Mouse (Mus musculus) thymus, adult 2 months (tissue): ENCODE data around the gene Hgfac. TPM values are rescaled to one million over a fixed set of nuclear protein-coding genes. Genes with fewer than 3 reads are reported as not detected.

Experiments used
- DNase-seq: peaks from one replicate; pipeline ENCODE4 v3.0.0; 2021
- H3K27ac ChIP-seq: fragments of 200-500 bp; 2 replicates; pipeline ENCODE4 v1.5.1; 2012; ENCODE audit warnings: low read length, control low read depth; ENCODE audit not compliant: control insufficient read depth, insufficient read depth
- H3K27me3 ChIP-seq: fragments of 200-500 bp; 2 replicates; pipeline ENCODE4 v1.6.1; 2012; ENCODE audit warnings: mild to moderate bottlenecking, low read length, moderate library complexity, mixed read lengths; ENCODE audit not compliant: control insufficient read depth, insufficient read depth
- H3K36me3 ChIP-seq: fragments of 200-500 bp; 2 replicates; pipeline ENCODE4 v1.6.1; 2012; ENCODE audit warnings: mild to moderate bottlenecking, low read length, moderate library complexity; ENCODE audit not compliant: control insufficient read depth, insufficient read depth
- H3K4me1 ChIP-seq: fragments of 200-500 bp; replicated peaks from 2 replicates; pipeline ENCODE4 v1.6.1; 2012; ENCODE audit warnings: low read length; ENCODE audit not compliant: control insufficient read depth, insufficient read depth
- H3K4me3 ChIP-seq: fragments of 200-500 bp; 2 replicates; pipeline ENCODE4 v1.5.1; 2012; ENCODE audit warnings: mild to moderate bottlenecking, low read length, control low read depth, moderate library complexity; ENCODE audit not compliant: control insufficient read depth, insufficient read depth
- CTCF ChIP-seq: fragments of 200-500 bp; IDR thresholded peaks from 2 replicates; pipeline ENCODE4 v1.5.1; 2012; ENCODE audit warnings: mild to moderate bottlenecking, control low read depth, low read length, moderate library complexity, borderline replicate concordance; ENCODE audit not compliant: control insufficient read depth, poor library complexity, insufficient read depth; ENCODE audit errors: extremely low read depth
- POLR2A ChIP-seq: fragments of 200-500 bp; IDR thresholded peaks from 2 replicates; pipeline ENCODE4 v1.6.1; 2012; ENCODE audit warnings: mild to moderate bottlenecking, low read length, control low read depth, moderate library complexity; ENCODE audit not compliant: control insufficient read depth, poor library complexity, insufficient read depth; ENCODE audit errors: extremely low read depth
- WGBS: fragments of 180-500 bp; shearing (Covaris S2); methylation state at CpG from one replicate; pipeline ENCODE4 v1.1.7; 2018; 5-methylcytosine and 5-hydroxymethylcytosine counted together
- polyA plus RNA-seq: library from polyadenylated mRNA; depleted of rRNA; stranded (reverse); fragments of >200 nt; gene quantifications from 2 replicates; pipeline ENCODE4 v1.2.3, GENCODE M21; 2012

Gene Hgfac
- polyA plus RNA-seq, 1 experiment, result 5.7 TPM

GRCm38 (mm10) chr5:35005659-35006058, 35.6 kb upstream of the Hgfac start:
- TF ChIP-seq CTCF (no peak), POLR2A (no peak)
- 95% methylated on average over 3 of the region's 3 CpGs for WGBS
- H3K27ac ChIP-seq, result no peak overlapping the region

DNA sequence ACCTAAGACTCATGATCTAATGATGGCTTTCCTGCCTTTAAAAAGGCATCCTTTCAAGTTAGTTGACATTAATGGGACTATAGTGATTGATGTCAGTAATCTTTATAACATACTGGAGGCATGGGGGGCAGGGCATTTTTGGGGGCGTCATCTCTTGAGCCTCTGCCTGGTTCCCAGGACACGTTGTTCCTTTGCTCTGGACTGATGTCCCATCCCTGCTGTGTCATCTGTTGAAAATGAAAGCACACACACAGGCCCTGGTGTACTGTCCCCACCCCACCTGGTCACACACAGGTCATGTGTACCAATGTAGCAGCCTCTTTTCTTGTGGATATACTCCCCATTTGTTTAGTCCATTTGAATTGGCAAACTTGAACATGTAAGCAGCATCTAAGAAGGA, 34.7 kb upstream of the Hgfac start:
- 79% methylated on average over 2 of the region's 2 CpGs for WGBS
- DNase-seq, result no peak
- Histone ChIP-seq H3K36me3 (no peaks in the 10 kb centered on the region), H3K27ac (no peak overlapping the region), H3K4me3 (no peak overlapping the region), H3K4me1 (peaks cover 7% of the 10 kb centered on the region; the same call in 1 of the 2 replicates), H3K27me3 (no peaks in the 10 kb centered on the region)
- no peak for TF ChIP-seq CTCF
- TF ChIP-seq POLR2A, result no peak

More at GRCm38 (mm10) chr5:35005659-35006058, 35.6 kb upstream of the Hgfac start:
- Histone ChIP-seq H3K36me3 (no peaks in the 10 kb centered on the region), H3K4me1 (peaks cover 7% of the 10 kb centered on the region; the same call in 1 of the 2 replicates), H3K27me3 (no peaks in the 10 kb centered on the region), H3K4me3 (no peak overlapping the region)
- no peak for DNase-seq

GRCm38 (mm10) chr5:35009163-35009562, 32.1 kb upstream of the Hgfac start:
- Histone ChIP-seq H3K4me1 (peaks cover 7% of the 10 kb centered on the region; the same call in 1 of the 2 replicates), H3K4me3 (no peak overlapping the region), H3K27ac (no peak overlapping the region), H3K36me3 (no peaks in the 10 kb centered on the region), H3K27me3 (no peaks in the 10 kb centered on the region)
- WGBS, result 94% methylated on average over 4 of the region's 4 CpGs
- TF ChIP-seq CTCF (no peak), POLR2A (no peak)
- no peak for DNase-seq

- no peak overlapping the region for H3K4me3 ChIP-seq
- H3K4me1 ChIP-seq, result peaks cover 7% of the 10 kb centered on the region; the same call in 1 of the 2 replicates
- DNase-seq, result no peak
- H3K27ac ChIP-seq, result no peak overlapping the region
- no peaks in the 10 kb centered on the region for H3K36me3 ChIP-seq
- H3K27me3 ChIP-seq, result no peaks in the 10 kb centered on the region
- WGBS, result 93% methylated on average over 5 of the region's 5 CpGs
- TF ChIP-seq POLR2A (no peak), CTCF (no peak)
Measured at GRCm38 (mm10) chr5:35010656-35011055, 30.7 kb upstream of the Hgfac start.

- no peaks in the 10 kb centered on the region for H3K36me3 ChIP-seq
- no peak overlapping the region for H3K4me3 ChIP-seq
- no peaks in the 10 kb centered on the region for H3K27me3 ChIP-seq
- DNase-seq, result no peak
- peaks cover 4% of the 10 kb centered on the region; the same call in 1 of the 2 replicates for H3K4me1 ChIP-seq
- TF ChIP-seq POLR2A (no peak), CTCF (no peak)
- H3K27ac ChIP-seq, result no peak overlapping the region
- WGBS, result 96% methylated on average over 6 of the region's 6 CpGs
Measured at GRCm38 (mm10) chr5:35011156-35011923, 30.0 kb upstream of the Hgfac start.

- no peaks in the 10 kb centered on the region; the same call in 1 of the 2 replicates for H3K4me1 ChIP-seq
- H3K27ac ChIP-seq, result no peak overlapping the region
- whole genome bisulfite sequencing, result 95% methylated on average over 6 of the region's 6 CpGs
- no peaks in the 10 kb centered on the region for H3K36me3 ChIP-seq
- no peak overlapping the region for H3K4me3 ChIP-seq
- H3K27me3 ChIP-seq, result no peaks in the 10 kb centered on the region
- DNase-seq, result no peak
- TF ChIP-seq CTCF (no peak), POLR2A (no peak)
Measured at GRCm38 (mm10) chr5:35014036-35014435, 27.3 kb upstream of the Hgfac start.
